Mouse (Mus musculus) testis, adult 2 months (tissue): Measurements from ENCODE around the gene Hid1. TPM values are rescaled to one million over a fixed set of nuclear protein-coding genes. Genes with fewer than 3 reads are reported as not detected.

ENCODE experiments used
- H3K27ac ChIP-seq: fragments of 200-500 bp; 2 replicates; pipeline ENCODE4 v1.5.1; 2012; ENCODE audit warnings: low read depth, low read length; ENCODE audit not compliant: control insufficient read depth, insufficient read depth
- H3K27me3 ChIP-seq: fragments of 200-500 bp; 2 replicates; pipeline ENCODE4 v1.6.1; 2012; ENCODE audit warnings: mild to moderate bottlenecking, low read length, moderate library complexity; ENCODE audit not compliant: control insufficient read depth, insufficient read depth
- H3K36me3 ChIP-seq: fragments of 200-500 bp; 2 replicates; pipeline ENCODE4 v1.6.1; 2012; ENCODE audit warnings: mild to moderate bottlenecking, low read length; ENCODE audit not compliant: control insufficient read depth, insufficient read depth
- H3K4me1 ChIP-seq: fragments of 200-500 bp; 2 replicates; pipeline ENCODE4 v1.6.1; 2012; ENCODE audit warnings: low read length; ENCODE audit not compliant: control insufficient read depth, insufficient read depth
- H3K4me3 ChIP-seq: fragments of 200-500 bp; 2 replicates; pipeline ENCODE4 v1.5.1; 2012; ENCODE audit warnings: low read depth, mild to moderate bottlenecking, low read length, moderate library complexity, mixed read lengths; ENCODE audit not compliant: control insufficient read depth
- CTCF ChIP-seq: fragments of 200-500 bp; IDR thresholded peaks from 2 replicates; pipeline ENCODE4 v1.5.1; 2012; ENCODE audit warnings: low read depth, mild to moderate bottlenecking, inconsistent platforms, low read length, moderate library complexity; ENCODE audit not compliant: control insufficient read depth, insufficient read depth, insufficient replicate concordance
- POLR2A ChIP-seq: fragments of 200-500 bp; IDR thresholded peaks from 2 replicates; pipeline ENCODE4 v1.6.1; 2012; ENCODE audit warnings: low read depth, mild to moderate bottlenecking, inconsistent platforms, low read length, moderate library complexity; ENCODE audit not compliant: control insufficient read depth
- polyA plus RNA-seq: library from polyadenylated mRNA; depleted of rRNA; stranded (reverse); fragments of >200 nt; gene quantifications from 2 replicates; pipeline ENCODE4 v1.2.3, GENCODE M21; 2012

Gene Hid1
- polyA plus RNA-seq, 1 experiment: 1.2 TPM

GRCm38 (mm10) chr11:115337350-115337749 is 30.2 kb downstream of the Hid1 start:
- Histone ChIP-seq H3K36me3 (no peaks in the 10 kb centered on the region), H3K4me1 (peaks cover 6% of the 10 kb centered on the region), H3K4me3 (no peak overlapping the region), H3K27ac (no peak overlapping the region), H3K27me3 (no peaks in the 10 kb centered on the region)
- TF ChIP-seq POLR2A (no peak), CTCF (no peak)

GRCm38 (mm10) chr11:115336115-115336514 is 31.4 kb downstream of the Hid1 start:
- Histone ChIP-seq H3K36me3 (no peaks in the 10 kb centered on the region), H3K4me1 (peaks cover 6% of the 10 kb centered on the region), H3K4me3 (no peak overlapping the region), H3K27ac (no peak overlapping the region), H3K27me3 (no peaks in the 10 kb centered on the region)
- TF ChIP-seq CTCF: no peak
- no peak for TF ChIP-seq POLR2A

GRCm38 (mm10) chr11:115335223-115335622 is 32.3 kb downstream of the Hid1 start:
- H3K4me3 ChIP-seq: no peak overlapping the region
- H3K4me1 ChIP-seq: peaks cover 6% of the 10 kb centered on the region
- H3K36me3 ChIP-seq: no peaks in the 10 kb centered on the region
- H3K27ac ChIP-seq: no peak overlapping the region
- H3K27me3 ChIP-seq: no peaks in the 10 kb centered on the region
- no peak for TF ChIP-seq CTCF
- no peak for TF ChIP-seq POLR2A

GRCm38 (mm10) chr11:115334531-115334930 is 33.0 kb downstream of the Hid1 start, which contains the start of gene Otop3:
Gene Otop3 (plus strand): TSS chr11:115334731.
- H3K4me1 ChIP-seq: peaks cover 8% of the 10 kb centered on the region
- TF ChIP-seq POLR2A (no peak), CTCF (no peak)
- no peak within 1 kb of the TSS; the same call in 1 of the 2 replicates for H3K4me3 ChIP-seq
- H3K36me3 ChIP-seq: no peaks in the 10 kb centered on the region
- no peak within 1 kb of the TSS for H3K27ac ChIP-seq
- H3K27me3 ChIP-seq: no peaks in the 10 kb centered on the region

- Histone ChIP-seq H3K27ac (no peak overlapping the region), H3K27me3 (no peaks in the 10 kb centered on the region; the same call in 1 of the 2 replicates), H3K4me3 (peak overlapping the region; percentile 67), H3K4me1 (peaks cover 9% of the 10 kb centered on the region), H3K36me3 (no peaks in the 10 kb centered on the region)
- no peak for TF ChIP-seq POLR2A
- peak; percentile 66; the same call in 1 of the 2 replicates for TF ChIP-seq CTCF
These were observed 38.2 kb downstream of the Hid1 start for GRCm38 (mm10) chr11:115329339-115329738.

- TF ChIP-seq CTCF (no peak), POLR2A (peak; percentile 35; the same call in 1 of the 2 replicates)
- H3K4me1 ChIP-seq: peaks cover 11% of the 10 kb centered on the region
- no peak overlapping the region for H3K27ac ChIP-seq
- H3K27me3 ChIP-seq: no peaks in the 10 kb centered on the region; the same call in 1 of the 2 replicates
- no peaks in the 10 kb centered on the region for H3K36me3 ChIP-seq
- H3K4me3 ChIP-seq: no peak overlapping the region
These were observed 40.8 kb downstream of the Hid1 start for GRCm38 (mm10) chr11:115326730-115327129.

GRCm38 (mm10) chr11:115323354-115323753 is 44.2 kb downstream of the Hid1 start:
- peaks cover 11% of the 10 kb centered on the region for H3K4me1 ChIP-seq
- TF ChIP-seq CTCF (no peak), POLR2A (no peak)
- no peak overlapping the region for H3K27ac ChIP-seq
- no peaks in the 10 kb centered on the region for H3K36me3 ChIP-seq
- no peaks in the 10 kb centered on the region for H3K27me3 ChIP-seq
- no peak overlapping the region for H3K4me3 ChIP-seq

GRCm38 (mm10) chr11:115321906-115322693 is 45.5 kb downstream of the Hid1 start, which contains the start of gene Ush1g:
Gene Ush1g (minus strand): TSS chr11:115322041.
- H3K27me3 ChIP-seq: no peaks in the 10 kb centered on the region
- H3K27ac ChIP-seq: no peak within 1 kb of the TSS
- H3K36me3 ChIP-seq: no peaks in the 10 kb centered on the region
- TF ChIP-seq POLR2A (no peak), CTCF (peak; percentile 93)
- H3K4me1 ChIP-seq: peaks cover 14% of the 10 kb centered on the region
- no peak within 1 kb of the TSS; the same call in 1 of the 2 replicates for H3K4me3 ChIP-seq
